Mouse (Mus musculus) frontal cortex, postnatal 14 days (tissue): Measurements from ENCODE around the gene Tmem216.
"Not testable (repeated sequence)": the region's sequence is repeated elsewhere in the genome, so short reads cannot be mapped to it uniquely, and the experiment has no call there.

ENCODE experiments used
- DNase-seq, 2 experiments: peaks; one replicate each; pipeline ENCODE4 v3.0.0; 2022; ENCODE audit warnings: low spot score in 2 of 2

The Tmem216 gene

DNA sequence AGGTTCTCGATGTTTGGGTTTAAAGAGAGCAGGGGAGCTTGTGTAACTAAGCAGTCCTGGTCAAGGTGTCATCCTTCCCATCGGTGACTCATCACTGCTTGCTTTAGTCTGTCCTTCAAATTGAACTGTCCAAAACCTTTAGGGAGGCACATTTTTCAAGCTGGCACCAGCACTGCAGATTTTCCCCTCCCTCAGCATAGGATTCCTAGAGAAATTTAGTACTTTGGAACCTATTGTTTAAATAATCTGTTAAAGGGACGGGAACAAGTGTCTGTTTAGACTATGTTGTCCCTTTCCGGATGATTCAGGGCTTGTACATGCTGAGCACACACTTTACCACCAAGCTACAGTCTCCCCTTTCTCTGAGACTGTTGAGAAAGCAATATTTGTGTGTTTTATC is 9.2 kb upstream of the Tmem216 start:
- no peak for DNase-seq

GRCm38 (mm10) chr19:10564278-10564677 is 8.2 kb upstream of the Tmem216 start:
- no peak for DNase-seq

GRCm38 (mm10) chr19:10562351-10562750 is 6.3 kb upstream of the Tmem216 start:
- no peak for DNase-seq

DNA sequence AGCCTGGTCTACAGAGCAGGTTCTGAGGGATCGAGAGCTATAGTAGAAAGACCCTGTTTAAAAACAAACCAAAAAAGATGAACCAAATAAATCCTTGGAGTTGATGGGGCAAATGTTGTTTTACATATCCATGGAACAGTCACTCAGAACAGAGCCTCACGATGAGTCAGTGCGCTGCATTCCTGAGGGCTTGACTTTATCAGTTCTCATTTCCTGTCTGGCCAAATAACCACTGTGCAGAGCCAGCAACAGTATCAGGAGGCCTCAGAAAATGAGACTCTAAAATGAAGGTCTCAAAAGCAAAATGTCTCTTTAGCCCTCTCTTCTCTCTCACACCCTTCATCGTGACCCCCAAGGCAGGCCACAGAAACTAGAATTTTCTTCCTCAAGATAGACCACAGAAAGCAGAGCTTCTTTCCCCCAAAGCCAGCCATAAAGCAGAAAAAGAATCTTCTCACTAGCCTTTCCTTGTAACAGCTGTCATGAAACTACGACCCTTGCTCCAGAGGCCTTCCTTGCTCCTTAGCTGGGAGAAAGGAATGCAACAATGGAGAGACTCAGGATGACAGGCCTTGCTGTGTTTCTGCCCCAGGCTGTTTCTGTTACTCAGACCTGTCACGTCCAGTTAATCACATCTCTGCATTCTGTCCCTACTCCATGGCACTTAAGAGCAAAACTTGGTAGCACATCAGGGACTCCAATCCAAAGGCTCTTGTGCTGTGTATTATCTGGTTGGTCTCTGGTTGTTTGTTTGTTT is 5.7 kb upstream of the Tmem216 start:
- DNase-seq = no peak

DNA sequence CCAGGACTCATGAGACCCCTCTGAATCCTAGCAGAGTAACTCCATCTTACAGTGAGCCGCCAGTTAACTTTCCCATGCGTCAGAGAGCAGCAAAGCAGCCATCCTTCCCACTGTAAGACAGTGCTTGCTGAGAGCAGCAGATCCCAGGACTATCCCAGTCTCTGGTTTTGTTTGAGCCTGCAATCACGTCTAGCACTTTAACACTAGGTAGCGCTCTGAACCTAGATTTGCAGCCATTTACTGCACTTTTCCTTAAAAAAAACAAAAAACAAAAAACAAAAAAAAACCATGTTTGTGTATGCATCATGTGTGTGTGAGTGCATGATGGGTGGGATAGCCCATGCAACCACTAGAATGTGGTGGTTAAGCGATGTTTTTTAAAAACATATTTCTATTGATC is 4.1 kb upstream of the Tmem216 start:
- DNase-seq = no peak

DNA sequence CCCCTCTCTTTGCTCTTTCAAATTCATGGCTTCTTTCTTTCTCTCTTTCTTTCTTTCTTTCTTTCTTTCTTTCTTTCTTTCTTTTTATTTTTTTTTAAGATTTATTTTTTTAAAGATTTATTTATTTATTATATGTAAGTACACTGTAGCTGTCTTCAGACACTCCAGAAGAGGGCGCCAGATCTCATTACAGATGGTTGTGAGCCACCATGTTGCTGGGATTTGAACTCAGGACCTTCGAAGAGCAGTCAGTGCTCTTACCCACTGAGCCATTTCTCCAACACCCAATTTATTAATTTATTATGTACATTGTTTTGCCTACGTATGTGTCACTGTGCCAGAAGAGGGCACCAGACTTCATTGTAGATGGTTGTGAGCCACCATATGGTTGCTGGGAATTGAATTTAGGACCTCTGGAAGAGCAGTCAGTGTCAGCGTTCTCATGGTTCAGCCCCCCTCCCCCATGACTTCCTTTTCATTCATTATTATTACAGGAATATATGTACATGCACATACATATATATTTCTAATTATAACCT is 1.9 kb upstream of the Tmem216 start:
- DNase-seq = not testable (repeated sequence)

- no peak for DNase-seq
Observed at GRCm38 (mm10) chr19:10557430-10557829, 1.4 kb upstream of the Tmem216 start.

GRCm38 (mm10) chr19:10557001-10557400 is 963 bp upstream of the Tmem216 start:
- no peak for DNase-seq

GRCm38 (mm10) chr19:10539454-10539853 is 16.6 kb downstream of the Tmem216 start:
- DNase-seq = no peak

DNA sequence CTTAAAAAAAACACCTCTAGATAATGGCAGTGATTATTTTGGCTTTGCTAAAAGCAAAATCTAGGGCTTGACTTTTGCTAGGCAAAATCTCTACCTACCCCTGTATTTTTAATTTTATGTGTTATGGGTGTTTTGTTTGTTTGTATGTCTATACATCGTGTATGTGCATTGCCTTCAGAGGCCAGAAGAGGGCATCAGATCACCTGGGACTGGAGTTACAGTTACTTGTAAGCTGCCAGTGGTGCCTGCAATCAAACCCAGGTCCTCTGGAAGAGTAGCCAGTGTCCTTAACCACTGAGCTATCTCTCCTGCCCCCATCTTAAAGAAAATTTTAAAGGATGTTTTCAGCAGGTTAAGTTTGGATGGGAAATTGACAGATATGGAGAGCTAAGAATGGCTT is 26.0 kb downstream of the Tmem216 start:
- no peak for DNase-seq

- DNase-seq = peak in 1 of 2 experiments; percentile 13
Observed at GRCm38 (mm10) chr19:10525910-10526309, 30.1 kb downstream of the Tmem216 start, which contains the start of gene Sdhaf2. Sdhaf2 (minus strand) TSS chr19:10526142.

- peak; percentile 82 to 84 for DNase-seq
Observed at GRCm38 (mm10) chr19:10525106-10525901, 30.7 kb downstream of the Tmem216 start, which contains the start of gene Cpsf7. Cpsf7 (plus strand) TSS chr19:10525266.

- no peak for DNase-seq
Observed at GRCm38 (mm10) chr19:10524784-10525105, 31.3 kb downstream of the Tmem216 start.

- no peak for DNase-seq
Observed at GRCm38 (mm10) chr19:10523483-10524080, 32.5 kb downstream of the Tmem216 start.

GRCm38 (mm10) chr19:10521926-10522325 is 34.1 kb downstream of the Tmem216 start:
- DNase-seq = no peak

- DNase-seq = no peak
Observed at GRCm38 (mm10) chr19:10520355-10520754, 35.7 kb downstream of the Tmem216 start.

GRCm38 (mm10) chr19:10510759-10511330 is 45.2 kb downstream of the Tmem216 start:
- no peak for DNase-seq

- DNase-seq = no peak
Observed at GRCm38 (mm10) chr19:10502571-10502970, 53.5 kb downstream of the Tmem216 start.

- DNase-seq = no peak
Observed at GRCm38 (mm10) chr19:10500581-10500980, 55.5 kb downstream of the Tmem216 start.

GRCm38 (mm10) chr19:10497512-10498160 is 58.4 kb downstream of the Tmem216 start:
- DNase-seq = no peak

DNA sequence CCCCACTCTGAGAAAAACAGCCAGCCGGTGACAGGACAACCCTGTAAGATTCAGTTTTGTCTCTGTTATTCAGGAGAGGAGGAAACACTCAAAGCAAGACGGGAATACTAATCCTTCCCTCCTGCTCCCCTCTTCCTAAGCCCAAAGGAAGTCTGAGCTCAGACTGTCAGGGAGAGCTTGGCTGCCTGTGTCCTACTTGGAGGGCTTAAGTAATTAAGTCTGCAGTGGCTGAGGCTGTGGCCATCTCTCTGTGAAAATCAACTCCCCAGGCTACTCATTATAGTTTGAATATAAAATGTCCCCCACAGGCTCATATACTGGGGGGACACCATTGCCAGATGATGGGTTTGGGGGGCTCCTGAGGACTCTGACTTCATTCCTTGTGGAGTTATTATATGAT is 59.1 kb downstream of the Tmem216 start:
- DNase-seq = no peak
